Mouse (Mus musculus) heart, adult 2 months (tissue): ENCODE measurements at regions not wholly inside any gene's neighbourhood (a gene's known extent, or its start where the extent isn't known, plus 50 kb on each side); places are given as distances from the start of the nearest gene placed in this dataset.

Experiments
- CTCF ChIP-seq: fragments of 200-600 bp; IDR thresholded peaks from 2 replicates; pipeline ENCODE4 v1.8.1; 2022; ENCODE audit warnings: antibody characterized with exemption, mild to moderate bottlenecking, moderate library complexity
- EP300 ChIP-seq: fragments of 200-500 bp; IDR thresholded peaks from 2 replicates; pipeline ENCODE4 v1.6.1; 2011; ENCODE audit warnings: low read depth, low read length, control low read depth; ENCODE audit not compliant: insufficient read depth
- POLR2A ChIP-seq: fragments of 200-500 bp; IDR thresholded peaks from 2 replicates; pipeline ENCODE4 v1.6.1; 2011; ENCODE audit warnings: mild to moderate bottlenecking, low read depth, low read length, control low read depth; ENCODE audit not compliant: insufficient read depth

DNA sequence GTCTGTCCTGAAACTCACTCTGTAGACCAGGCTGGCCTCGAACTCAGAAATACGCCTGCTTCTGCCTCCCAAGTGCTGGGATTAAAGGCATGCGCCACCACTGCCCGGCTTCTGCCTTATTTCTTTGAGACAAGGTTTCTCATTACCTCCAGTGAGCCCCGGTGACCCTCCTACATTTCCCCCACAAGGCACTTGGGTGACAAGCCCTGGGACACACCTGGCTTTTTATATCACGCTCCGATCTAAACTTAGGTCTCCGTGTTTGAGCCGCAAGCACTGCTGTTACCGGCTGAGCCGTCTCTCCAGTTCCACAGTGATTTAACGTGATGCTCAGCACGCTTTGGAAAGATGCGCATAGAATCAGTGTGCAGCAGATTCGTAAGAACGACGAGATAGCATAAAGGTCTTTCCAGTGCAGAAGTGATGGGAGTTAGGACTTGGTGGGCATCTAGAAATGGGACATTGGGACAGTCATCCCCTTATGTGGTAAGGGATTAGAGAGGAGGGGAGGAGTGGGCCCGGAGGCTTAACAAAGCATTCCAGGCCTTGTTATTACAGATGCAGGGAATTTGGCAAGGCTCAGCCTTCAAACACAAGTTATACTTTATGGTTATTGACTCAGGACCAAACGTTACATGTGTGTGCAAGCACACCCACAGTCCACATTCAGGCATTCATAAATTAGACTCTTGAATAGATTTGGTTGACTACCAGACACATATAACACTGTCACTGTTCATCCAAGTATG, 56.9 kb upstream of the Slc38a4 start:
- no peak for TF ChIP-seq CTCF
- no peak for TF ChIP-seq EP300
- no peak for TF ChIP-seq POLR2A
